Mouse (Mus musculus): ENCODE data around the gene Fam222a. TPM values are rescaled to one million over a fixed set of nuclear protein-coding genes. Genes with fewer than 3 reads are reported as not detected.

Fam222a gene
- polyA plus RNA-seq, 1 experiment: 3.4 TPM

DNA sequence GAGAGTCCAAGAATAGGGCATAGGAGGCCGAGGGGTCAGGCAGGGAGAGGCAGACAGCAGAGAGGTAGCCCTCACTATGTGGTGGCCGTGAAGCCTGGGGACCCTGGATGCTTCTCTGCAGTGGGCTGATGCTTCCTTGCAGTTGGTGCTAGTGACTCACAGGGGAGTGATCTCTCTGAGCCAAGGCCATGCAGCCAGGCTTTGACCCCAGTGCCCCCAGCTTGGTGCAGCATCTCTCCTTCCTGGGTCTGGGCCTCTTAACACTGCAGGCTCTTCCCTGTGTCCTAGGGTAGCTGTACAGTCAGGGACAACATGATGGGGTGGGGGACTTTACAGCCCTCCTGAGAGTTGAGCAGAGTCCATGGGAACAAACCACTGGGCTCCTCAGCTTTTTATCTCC lies 21.6 kb downstream of the Fam222a start:
- Histone ChIP-seq H3K36me3 (ENCODE audit: control insufficient read depth, insufficient read depth, low read length, poor library complexity, severe bottlenecking) (no peaks in the 10 kb centered on the region), H3K27me3 (ENCODE audit: control insufficient read depth, insufficient read depth, low read length, poor library complexity, severe bottlenecking) (no peaks in the 10 kb centered on the region), H3K4me1 (ENCODE audit: control insufficient read depth, insufficient read depth, low read length) (no peaks in the 10 kb centered on the region), H3K4me3 (ENCODE audit: low read depth, low read length) (no peak overlapping the region), H3K9ac (ENCODE audit: low read depth, poor library complexity, severe bottlenecking) (no peak overlapping the region), H3K27ac (ENCODE audit: insufficient read depth, low read length) (no peak overlapping the region), H3K9me3 (replicated peaks; ENCODE audit: control insufficient read depth, insufficient read depth, low read length, poor library complexity, severe bottlenecking) (no peaks in the 10 kb centered on the region)
- TF ChIP-seq POLR2A (IDR thresholded peaks at IDR 0.05; ENCODE audit: insufficient read depth, low read length): no peak
- no peak for TF ChIP-seq EP300 (IDR thresholded peaks at IDR 0.05; ENCODE audit: insufficient read depth, low read depth, low read length)
- TF ChIP-seq CTCF (IDR thresholded peaks at IDR 0.05; ENCODE audit: low read depth, low read length): no peak

DNA sequence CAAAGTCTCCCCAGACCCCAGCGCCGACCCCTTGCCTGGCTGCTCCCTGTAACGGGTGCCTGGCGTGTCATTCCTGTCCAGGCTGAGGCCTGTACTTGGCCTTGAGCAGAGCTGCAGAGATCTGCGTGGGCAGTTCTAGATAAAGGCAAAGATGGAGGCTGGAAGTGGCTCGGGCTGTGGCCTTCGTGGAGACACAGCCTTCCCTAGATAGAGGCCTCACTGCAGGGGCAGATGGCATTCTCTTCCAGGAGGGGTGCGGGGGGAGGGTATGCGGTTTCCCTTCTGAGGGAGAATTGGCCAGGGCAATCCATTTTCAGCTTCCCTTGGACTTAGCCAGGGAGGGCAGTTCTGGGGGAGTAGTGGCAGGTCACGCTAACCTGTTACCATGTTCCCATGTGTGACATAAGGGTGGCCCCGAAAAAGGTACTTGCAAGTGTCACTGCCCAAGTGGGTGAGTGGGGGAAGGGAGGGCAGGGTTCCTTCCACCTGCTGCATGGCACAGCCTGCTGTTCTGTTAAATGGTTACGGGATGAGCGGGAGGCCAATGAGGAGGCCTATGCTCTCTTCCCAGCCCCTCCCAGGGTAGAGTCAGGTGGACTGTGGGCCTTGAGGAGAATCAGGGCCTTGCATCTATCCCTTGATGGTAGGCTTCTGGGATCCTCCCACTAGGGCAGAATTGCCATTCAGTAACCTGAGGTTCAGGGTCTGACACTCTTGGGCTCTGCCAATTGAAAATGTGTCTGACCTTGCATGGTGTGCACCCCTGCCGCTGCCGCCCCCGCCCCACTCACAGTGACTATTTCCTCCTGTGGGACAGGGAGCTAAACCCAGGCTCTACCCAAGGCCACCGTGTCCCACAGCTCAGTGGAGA lies 22.5 kb downstream of the Fam222a start:
- H3K9ac ChIP-seq (ENCODE audit: low read depth, poor library complexity, severe bottlenecking): no peak overlapping the region
- H3K27ac ChIP-seq (ENCODE audit: insufficient read depth, low read length): no peak overlapping the region
- no peak overlapping the region for H3K4me3 ChIP-seq (ENCODE audit: low read depth, low read length)
- TF ChIP-seq CTCF (IDR thresholded peaks at IDR 0.05; ENCODE audit: low read depth, low read length) (no peak), EP300 (IDR thresholded peaks at IDR 0.05; ENCODE audit: insufficient read depth, low read depth, low read length) (no peak), POLR2A (IDR thresholded peaks at IDR 0.05; ENCODE audit: insufficient read depth, low read length) (no peak)
- H3K4me1 ChIP-seq (ENCODE audit: control insufficient read depth, insufficient read depth, low read length): no peaks in the 10 kb centered on the region
- no peaks in the 10 kb centered on the region for H3K27me3 ChIP-seq (ENCODE audit: control insufficient read depth, insufficient read depth, low read length, poor library complexity, severe bottlenecking)
- no peaks in the 10 kb centered on the region for H3K9me3 ChIP-seq (replicated peaks; ENCODE audit: control insufficient read depth, insufficient read depth, low read length, poor library complexity, severe bottlenecking)
- H3K36me3 ChIP-seq (ENCODE audit: control insufficient read depth, insufficient read depth, low read length, poor library complexity, severe bottlenecking): no peaks in the 10 kb centered on the region

DNA sequence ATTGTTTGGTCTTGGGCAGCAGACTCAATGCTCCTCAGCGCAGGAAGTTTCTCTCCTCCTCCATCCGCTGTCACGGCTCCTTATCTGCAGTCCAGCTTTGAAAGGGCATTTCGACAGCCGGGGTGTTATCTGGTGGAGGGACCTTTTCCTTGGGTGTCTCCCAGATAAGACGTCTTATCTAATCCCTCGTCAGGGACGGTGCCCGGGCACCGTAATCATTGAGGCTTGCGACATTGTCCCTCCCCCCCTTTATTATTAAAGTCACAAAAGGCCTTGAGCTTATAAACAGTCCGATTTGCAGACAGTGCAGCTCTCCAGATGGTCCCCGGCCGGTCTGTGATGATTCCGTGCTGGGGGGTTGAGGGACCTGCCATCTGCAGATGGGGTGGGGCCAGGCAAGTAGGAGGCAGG lies 23.3 kb downstream of the Fam222a start:
- H3K9me3 ChIP-seq (replicated peaks; ENCODE audit: control insufficient read depth, insufficient read depth, low read length, poor library complexity, severe bottlenecking): no peaks in the 10 kb centered on the region
- no peaks in the 10 kb centered on the region for H3K4me1 ChIP-seq (ENCODE audit: control insufficient read depth, insufficient read depth, low read length)
- TF ChIP-seq CTCF (IDR thresholded peaks at IDR 0.05; ENCODE audit: low read depth, low read length) (no peak), EP300 (IDR thresholded peaks at IDR 0.05; ENCODE audit: insufficient read depth, low read depth, low read length) (no peak), POLR2A (IDR thresholded peaks at IDR 0.05; ENCODE audit: insufficient read depth, low read length) (no peak)
- no peak overlapping the region for H3K4me3 ChIP-seq (ENCODE audit: low read depth, low read length)
- no peak overlapping the region for H3K27ac ChIP-seq (ENCODE audit: insufficient read depth, low read length)
- H3K36me3 ChIP-seq (ENCODE audit: control insufficient read depth, insufficient read depth, low read length, poor library complexity, severe bottlenecking): no peaks in the 10 kb centered on the region
- no peaks in the 10 kb centered on the region for H3K27me3 ChIP-seq (ENCODE audit: control insufficient read depth, insufficient read depth, low read length, poor library complexity, severe bottlenecking)
- H3K9ac ChIP-seq (ENCODE audit: low read depth, poor library complexity, severe bottlenecking): no peak overlapping the region

DNA sequence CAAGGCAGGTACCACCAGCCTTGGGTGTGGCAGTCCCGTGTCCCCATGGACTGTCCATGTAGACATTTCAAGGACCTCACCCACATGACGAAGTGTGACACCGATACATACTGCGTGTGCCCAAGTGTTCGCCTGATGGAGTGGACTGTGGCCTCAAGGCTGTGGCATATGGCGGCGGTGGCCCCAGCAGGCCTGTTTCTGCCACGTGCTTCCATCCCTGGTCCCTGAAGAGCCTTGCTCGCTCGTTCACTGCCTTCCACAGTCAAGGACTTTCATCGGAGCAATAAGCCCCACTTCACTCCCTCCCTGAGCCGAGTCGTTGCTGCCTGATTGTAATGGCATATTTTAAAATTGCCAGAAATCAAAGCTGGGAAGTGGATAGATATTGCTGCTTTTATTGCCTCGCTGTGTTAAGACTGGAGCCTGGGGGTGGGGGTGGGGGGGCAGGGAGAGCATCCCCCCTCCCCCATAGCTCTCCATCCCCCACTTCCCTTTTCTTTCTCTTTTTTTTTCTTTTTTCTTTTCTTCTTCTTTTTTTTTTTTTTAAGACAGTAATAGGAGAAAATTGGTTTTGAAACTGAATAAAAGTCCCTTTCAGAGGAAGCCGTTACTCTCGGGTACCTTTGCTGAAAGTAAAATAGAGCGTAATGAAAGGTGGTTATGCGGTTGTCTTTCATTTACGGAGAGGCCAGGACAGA lies 24.8 kb downstream of the Fam222a start:
- no peaks in the 10 kb centered on the region for H3K4me1 ChIP-seq (ENCODE audit: control insufficient read depth, insufficient read depth, low read length)
- no peaks in the 10 kb centered on the region for H3K27me3 ChIP-seq (ENCODE audit: control insufficient read depth, insufficient read depth, low read length, poor library complexity, severe bottlenecking)
- TF ChIP-seq CTCF (IDR thresholded peaks at IDR 0.05; ENCODE audit: low read depth, low read length) (no peak), POLR2A (IDR thresholded peaks at IDR 0.05; ENCODE audit: insufficient read depth, low read length) (no peak), EP300 (IDR thresholded peaks at IDR 0.05; ENCODE audit: insufficient read depth, low read depth, low read length) (no peak)
- no peaks in the 10 kb centered on the region for H3K9me3 ChIP-seq (replicated peaks; ENCODE audit: control insufficient read depth, insufficient read depth, low read length, poor library complexity, severe bottlenecking)
- H3K9ac ChIP-seq (ENCODE audit: low read depth, poor library complexity, severe bottlenecking): no peak overlapping the region
- H3K4me3 ChIP-seq (ENCODE audit: low read depth, low read length): no peak overlapping the region
- no peak overlapping the region for H3K27ac ChIP-seq (ENCODE audit: insufficient read depth, low read length)
- no peaks in the 10 kb centered on the region for H3K36me3 ChIP-seq (ENCODE audit: control insufficient read depth, insufficient read depth, low read length, poor library complexity, severe bottlenecking)

DNA sequence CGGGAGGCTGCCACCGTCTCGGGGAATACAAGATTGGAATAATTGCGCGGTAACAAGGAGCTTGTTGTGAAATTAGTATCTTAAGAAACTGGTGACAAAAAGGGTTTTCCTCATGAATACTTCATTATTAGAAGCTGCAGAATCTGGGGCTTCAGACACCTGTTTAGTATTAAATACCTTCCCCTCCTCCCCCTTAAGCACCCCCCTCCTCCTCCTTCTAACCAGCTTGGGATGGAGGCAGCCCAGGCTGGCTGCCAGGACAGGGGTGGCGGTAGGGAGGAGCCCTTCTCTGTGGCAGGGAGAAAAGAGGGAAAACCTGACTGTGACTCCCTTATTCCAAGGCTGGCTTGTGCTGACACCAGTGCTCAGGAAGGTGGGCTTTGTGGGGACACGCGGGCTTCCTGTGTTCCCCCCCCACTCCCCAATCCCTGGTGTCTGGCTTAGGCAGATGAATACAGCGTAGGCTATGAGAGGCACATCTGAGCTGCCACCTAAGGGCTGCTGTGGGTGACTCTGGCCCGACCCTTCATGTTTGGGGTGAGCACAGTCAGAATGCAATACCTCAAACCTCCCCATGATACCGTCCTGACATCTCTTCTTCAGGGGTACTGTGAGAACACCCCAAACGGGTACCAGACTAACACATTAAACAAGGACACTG lies 25.5 kb downstream of the Fam222a start:
- H3K9me3 ChIP-seq (replicated peaks; ENCODE audit: control insufficient read depth, insufficient read depth, low read length, poor library complexity, severe bottlenecking): no peaks in the 10 kb centered on the region
- no peak overlapping the region for H3K9ac ChIP-seq (ENCODE audit: low read depth, poor library complexity, severe bottlenecking)
- H3K4me1 ChIP-seq (ENCODE audit: control insufficient read depth, insufficient read depth, low read length): no peaks in the 10 kb centered on the region
- no peak overlapping the region for H3K27ac ChIP-seq (ENCODE audit: insufficient read depth, low read length)
- no peaks in the 10 kb centered on the region for H3K27me3 ChIP-seq (ENCODE audit: control insufficient read depth, insufficient read depth, low read length, poor library complexity, severe bottlenecking)
- TF ChIP-seq EP300 (IDR thresholded peaks at IDR 0.05; ENCODE audit: insufficient read depth, low read depth, low read length): no peak
- TF ChIP-seq POLR2A (IDR thresholded peaks at IDR 0.05; ENCODE audit: insufficient read depth, low read length): no peak
- TF ChIP-seq CTCF (IDR thresholded peaks at IDR 0.05; ENCODE audit: low read depth, low read length): no peak
- no peaks in the 10 kb centered on the region for H3K36me3 ChIP-seq (ENCODE audit: control insufficient read depth, insufficient read depth, low read length, poor library complexity, severe bottlenecking)
- H3K4me3 ChIP-seq (ENCODE audit: low read depth, low read length): no peak overlapping the region

Measured in ES-Bruce4 (cell line).